Mouse (Mus musculus): ENCODE measurements at regions not wholly inside any gene's neighbourhood (a gene's known extent, or its start where the extent isn't known, plus 50 kb on each side); places are given as distances from the start of the nearest gene placed in this dataset.

GRCm38 (mm10) chr13:84399345-84400170 lies 177.5 kb downstream of the Tmem161b start:
- ATAC-seq: no peak
- in situ Hi-C loops (cut with MboI; ENCODE audit: low pct_unique_long_range_greater_than_20kb): no loop called here
- CTCF ChIA-PET: no interaction called here
- no peaks in the 10 kb centered on the region for H3K27me3 ChIP-seq
- POLR2A ChIA-PET: no interaction called here
- TF ChIP-seq CTCF (IDR thresholded peaks at IDR 0.05): no peak
- no peak for DNase-seq (ENCODE audit: low read depth, low spot score)

- ChIA-PET POLR2A (no interaction called here), CTCF (no interaction called here)
- no peaks in the 10 kb centered on the region for H3K27me3 ChIP-seq
- ATAC-seq: no peak
- TF ChIP-seq CTCF (IDR thresholded peaks at IDR 0.05): no peak
- DNase-seq (ENCODE audit: low read depth, low spot score): no peak
- in situ Hi-C loops (cut with MboI; ENCODE audit: low pct_unique_long_range_greater_than_20kb): no loop called here
These were observed 178.9 kb downstream of the Tmem161b start for GRCm38 (mm10) chr13:84401006-84401405.

DNA sequence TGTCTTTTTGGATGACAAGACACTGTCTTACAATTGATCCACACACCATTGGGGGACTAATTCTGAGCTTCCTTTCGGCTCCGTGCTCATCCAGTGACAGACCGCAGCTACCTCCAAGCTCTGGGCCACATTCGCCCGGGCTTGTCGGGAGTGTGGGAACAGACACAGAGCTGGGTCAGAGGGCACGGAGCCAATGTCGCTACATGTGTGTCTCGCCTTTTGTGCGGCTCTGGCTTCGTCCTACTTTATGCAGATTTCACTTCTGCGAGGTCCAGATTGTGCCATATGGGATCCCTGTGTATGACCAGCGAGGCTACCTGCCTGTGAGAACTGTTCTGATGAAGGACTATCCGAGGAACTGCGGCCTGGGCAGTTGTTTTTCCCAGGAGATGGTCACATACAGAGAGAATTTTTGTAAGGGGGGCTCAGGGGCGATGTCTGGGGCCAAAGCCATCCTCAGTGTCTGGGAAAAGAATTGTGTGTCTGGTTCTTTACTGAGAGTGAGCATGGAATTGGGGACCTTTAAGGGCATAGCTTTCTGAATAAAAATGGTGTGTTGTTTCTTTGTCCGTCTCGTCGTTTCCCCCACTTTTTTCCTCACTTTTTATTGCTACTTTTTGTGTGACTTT lies 182.6 kb downstream of the Tmem161b start:
- DNase-seq (ENCODE audit: low read depth, low spot score) (no peak), ATAC-seq (no peak)
- CTCF ChIA-PET: no interaction called here

GRCm38 (mm10) chr13:84434444-84434843 lies 212.3 kb downstream of the Tmem161b start:
- ChIA-PET POLR2A (no interaction called here), CTCF (no interaction called here)
- in situ Hi-C loops (cut with MboI; ENCODE audit: low pct_unique_long_range_greater_than_20kb): no loop called here
- ATAC-seq (no peak), DNase-seq (ENCODE audit: low read depth, low spot score) (no peak)
- H3K27me3 ChIP-seq: no peaks in the 10 kb centered on the region
- no peak for TF ChIP-seq CTCF (IDR thresholded peaks at IDR 0.05)

More for the DNA sequence above, 182.6 kb downstream of the Tmem161b start:
- no peak for TF ChIP-seq CTCF (IDR thresholded peaks at IDR 0.05)
- in situ Hi-C loops (cut with MboI; ENCODE audit: low pct_unique_long_range_greater_than_20kb): no loop called here
- H3K27me3 ChIP-seq: no peaks in the 10 kb centered on the region
- POLR2A ChIA-PET: no interaction called here

GRCm38 (mm10) chr13:84437586-84438443 lies 215.7 kb downstream of the Tmem161b start:
- H3K27me3 ChIP-seq: no peaks in the 10 kb centered on the region
- in situ Hi-C loops (cut with MboI; ENCODE audit: low pct_unique_long_range_greater_than_20kb): no loop called here
- no peak for TF ChIP-seq CTCF (IDR thresholded peaks at IDR 0.05)
- ChIA-PET CTCF (interaction anchor here (1.2 to 1.6 kb wide), 2 partner anchors 12 to 14 kb away, joined by 3 to 4 read pairs; no protein-coding TSS in a partner anchor), POLR2A (no interaction called here)
- DNase-seq (ENCODE audit: low read depth, low spot score) (no peak), ATAC-seq (no peak)

DNA sequence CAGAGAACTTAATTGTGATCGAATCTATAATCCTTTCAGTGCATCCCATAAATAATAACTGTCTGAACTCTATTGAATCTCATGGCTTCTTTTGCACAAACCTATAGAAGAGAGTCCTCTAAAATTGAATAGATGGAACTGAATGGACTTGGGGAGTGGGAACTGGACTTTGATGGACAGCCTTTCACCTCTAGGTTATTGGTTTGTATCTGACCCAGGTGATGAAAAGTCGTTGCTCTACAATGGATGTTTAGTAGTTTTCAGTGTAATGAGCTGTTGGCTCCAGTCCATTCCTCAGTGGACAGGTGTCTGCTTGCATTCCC lies 216.3 kb downstream of the Tmem161b start:
- no peaks in the 10 kb centered on the region for H3K27me3 ChIP-seq
- in situ Hi-C loops (cut with MboI; ENCODE audit: low pct_unique_long_range_greater_than_20kb): no loop called here
- ChIA-PET CTCF (interaction anchor here (1.2 to 1.6 kb wide), 2 partner anchors 11 to 13 kb away, joined by 3 to 4 read pairs; no protein-coding TSS in a partner anchor), POLR2A (no interaction called here)
- DNase-seq (ENCODE audit: low read depth, low spot score): no peak
- no peak for TF ChIP-seq CTCF (IDR thresholded peaks at IDR 0.05)
- no peak for ATAC-seq

- ChIA-PET POLR2A (no interaction called here), CTCF (no interaction called here)
- ATAC-seq: no peak
- in situ Hi-C loops (cut with MboI; ENCODE audit: low pct_unique_long_range_greater_than_20kb): no loop called here
- no peak for TF ChIP-seq CTCF (IDR thresholded peaks at IDR 0.05)
- no peak for DNase-seq (ENCODE audit: low read depth, low spot score)
- H3K27me3 ChIP-seq: no peaks in the 10 kb centered on the region
These were observed 226.4 kb downstream of the Tmem161b start for GRCm38 (mm10) chr13:84448514-84448913.

DNA sequence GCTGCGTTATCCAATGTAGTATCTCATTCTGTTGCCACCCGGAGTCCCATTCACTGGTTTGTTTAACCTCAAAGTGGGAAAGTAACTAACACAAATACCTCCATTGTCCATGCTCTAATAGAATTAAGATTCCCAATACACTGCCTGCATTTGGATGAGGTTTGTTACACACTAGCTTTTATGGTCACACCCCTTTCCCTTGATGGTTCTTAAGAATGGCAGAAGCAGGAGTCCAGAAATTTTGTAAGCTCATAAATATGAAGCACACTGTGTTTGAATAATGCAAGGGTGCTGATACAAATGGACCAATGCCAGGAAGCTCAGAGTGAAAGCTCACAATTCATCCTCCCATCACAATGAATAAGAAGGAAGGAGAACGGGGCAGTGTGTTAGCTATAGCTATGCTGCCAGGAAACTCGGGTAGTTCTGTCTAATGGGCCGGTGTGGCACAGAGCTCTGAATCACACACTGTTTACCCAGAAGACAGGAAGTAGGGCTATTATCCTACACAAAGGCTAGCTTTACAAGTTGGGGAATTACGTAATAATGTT lies 227.0 kb downstream of the Tmem161b start:
- in situ Hi-C loops (cut with MboI; ENCODE audit: low pct_unique_long_range_greater_than_20kb): no loop called here

More for the DNA sequence above, 227.0 kb downstream of the Tmem161b start:
- no peak for DNase-seq (ENCODE audit: low read depth, low spot score)
- POLR2A ChIA-PET: no interaction called here
- ATAC-seq: no peak
- CTCF ChIA-PET: interaction anchor here (1.1 kb wide), 1 partner anchor 11 kb away, joined by 3 read pairs; no protein-coding TSS in a partner anchor
- TF ChIP-seq CTCF (IDR thresholded peaks at IDR 0.05): no peak
- no peaks in the 10 kb centered on the region for H3K27me3 ChIP-seq

All from Patski (cell line).